Mouse (Mus musculus): Measurements from ENCODE around the gene Zwilch.

The Zwilch gene

DNA sequence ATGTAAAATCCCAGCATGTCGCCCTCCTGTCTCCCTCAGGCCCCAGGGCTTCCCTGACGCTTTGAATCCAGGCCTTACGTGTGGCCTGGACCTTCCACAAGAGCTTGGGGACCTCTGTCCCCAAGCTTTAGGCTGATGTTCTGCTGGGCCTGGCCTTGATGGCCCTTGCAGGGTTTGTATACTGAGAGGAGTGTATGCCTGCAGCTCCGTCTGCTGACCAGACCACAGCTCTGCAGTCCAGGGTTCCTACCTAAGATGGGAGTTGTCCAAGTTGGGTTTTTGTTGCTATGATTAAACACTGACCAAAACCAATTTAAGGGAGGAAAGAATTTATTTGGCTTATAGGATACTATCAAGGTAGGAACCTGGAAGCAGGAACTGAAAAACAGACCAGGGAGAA lies 74.6 kb downstream of the Zwilch start:
- DNase-seq: peak; percentile 69

DNA sequence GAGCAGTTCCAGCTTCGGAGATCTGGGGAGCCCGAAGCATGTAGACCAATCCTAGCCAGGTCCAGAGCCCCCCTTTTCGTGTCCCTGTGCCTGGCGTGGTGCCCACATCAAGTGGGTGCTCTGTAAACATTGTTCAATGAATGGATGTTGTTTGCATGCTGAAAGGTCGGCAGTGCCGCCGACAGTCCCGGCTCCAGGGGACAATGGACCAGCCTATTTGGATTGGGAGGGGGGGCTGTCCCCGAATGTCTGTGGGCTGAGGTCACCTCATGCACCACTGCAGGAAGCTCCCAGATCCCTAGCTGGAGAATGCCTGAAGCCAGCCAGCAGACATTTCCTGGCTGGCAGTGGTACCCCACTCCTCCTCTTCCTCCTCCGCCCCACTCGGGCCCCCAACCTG lies 78.8 kb downstream of the Zwilch start:
- DNase-seq: peak; percentile 92

DNA sequence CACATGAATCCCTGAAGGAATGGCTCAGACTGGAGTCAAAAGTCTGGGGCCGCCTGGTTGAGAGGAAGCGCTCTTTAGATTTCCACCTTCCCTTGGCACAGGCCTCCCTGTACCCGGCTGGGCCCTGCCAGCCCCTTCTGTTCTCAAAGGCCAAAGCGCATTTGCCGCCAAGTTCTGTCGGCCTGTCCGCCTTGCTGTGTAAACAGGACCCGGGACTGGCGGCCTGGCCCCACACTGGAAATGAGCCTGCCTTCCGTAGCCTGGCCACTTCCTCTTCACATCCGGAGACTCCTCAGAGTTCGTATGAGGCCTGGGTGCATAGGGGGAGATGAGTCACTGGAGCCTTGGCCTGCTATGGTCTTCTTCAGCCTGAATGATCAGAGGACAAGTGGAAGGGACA lies 83.9 kb downstream of the Zwilch start:
- peak; percentile 88 for DNase-seq

- no peak for DNase-seq
Observed at GRCm38 (mm10) chr9:64088346-64088745, 84.6 kb downstream of the Zwilch start.

- DNase-seq: peak; percentile 90
Observed at GRCm38 (mm10) chr9:64087461-64088235, 85.3 kb downstream of the Zwilch start.

Data from lung, postnatal 10 days (tissue).